Mouse (Mus musculus) bone marrow, adult 2 months (tissue): ENCODE data around the gene Gm20431. TPM values are rescaled to one million over a fixed set of nuclear protein-coding genes. Genes with fewer than 3 reads are reported as not detected.

Source experiments
- H3K27ac ChIP-seq: fragments of 200-500 bp; 2 replicates; pipeline ENCODE4 v1.5.1; 2012; ENCODE audit warnings: low read depth, mild to moderate bottlenecking, control low read depth, inconsistent platforms, low read length; ENCODE audit not compliant: control insufficient read depth, poor library complexity, insufficient read depth
- H3K4me1 ChIP-seq: fragments of 200-500 bp; 2 replicates; pipeline ENCODE4 v1.6.1; 2011; ENCODE audit warnings: low read length; ENCODE audit not compliant: control insufficient read depth, insufficient read depth
- H3K4me3 ChIP-seq: fragments of 200-500 bp; replicated peaks from 2 replicates; pipeline ENCODE3; 2011; ENCODE audit warnings: mild to moderate bottlenecking, low read depth, low read length, control low read depth; ENCODE audit not compliant: control insufficient read depth
- CTCF ChIP-seq: fragments of 200-500 bp; IDR thresholded peaks from 2 replicates; pipeline ENCODE4 v1.5.1; 2011; ENCODE audit warnings: low read length, control low read depth; ENCODE audit not compliant: control insufficient read depth, insufficient read depth
- POLR2A ChIP-seq: fragments of 200-500 bp; IDR thresholded peaks from 2 replicates; pipeline ENCODE4 v1.6.1; 2011; ENCODE audit warnings: low read depth, mild to moderate bottlenecking, control low read depth, low read length, borderline replicate concordance; ENCODE audit not compliant: control insufficient read depth
- WGBS: fragments of 180-500 bp; shearing (Covaris S2); methylation state at CpG from one replicate; pipeline ENCODE4 v1.1.7; 2018; 5-methylcytosine and 5-hydroxymethylcytosine counted together
- polyA plus RNA-seq: library from polyadenylated mRNA; stranded (reverse); fragments of >200 nt; gene quantifications from 2 replicates; pipeline ENCODE4 v1.2.4, GENCODE M21; 2011; ENCODE audit warnings: low replicate concordance; ENCODE audit not compliant: missing spikeins, insufficient read depth, insufficient read length

Gm20431 gene
- polyA plus RNA-seq, 1 experiment: not detected

GRCm38 (mm10) chr2:167611287-167611686 is 50.0 kb downstream of the Gm20431 start:
- WGBS: 82% methylated on average over 10 of the region's 10 CpGs

GRCm38 (mm10) chr2:167606745-167607123 is 54.6 kb downstream of the Gm20431 start:
- WGBS: 64% methylated on average over 4 of the region's 4 CpGs
- Histone ChIP-seq H3K4me3 (no peak overlapping the region), H3K4me1 (no peaks in the 10 kb centered on the region; the same call in 1 of the 2 replicates), H3K27ac (no peak overlapping the region)
- TF ChIP-seq CTCF (no peak), POLR2A (no peak)

More at GRCm38 (mm10) chr2:167611287-167611686, 50.0 kb downstream of the Gm20431 start:
- TF ChIP-seq POLR2A (no peak), CTCF (peak; percentile 25; the same call in 1 of the 2 replicates)
- no peak overlapping the region for H3K4me3 ChIP-seq
- no peak overlapping the region for H3K27ac ChIP-seq
- no peaks in the 10 kb centered on the region; the same call in 1 of the 2 replicates for H3K4me1 ChIP-seq

GRCm38 (mm10) chr2:167605817-167606744 is 55.2 kb downstream of the Gm20431 start:
- 73% methylated on average over 17 of the region's 17 CpGs for WGBS
- Histone ChIP-seq H3K27ac (no peak overlapping the region), H3K4me1 (no peaks in the 10 kb centered on the region; the same call in 1 of the 2 replicates), H3K4me3 (no peak overlapping the region)
- TF ChIP-seq CTCF (no peak), POLR2A (no peak)

- Histone ChIP-seq H3K4me1 (no peaks in the 10 kb centered on the region; the same call in 1 of the 2 replicates), H3K27ac (no peak overlapping the region), H3K4me3 (no peak overlapping the region)
- no peak for TF ChIP-seq POLR2A
- TF ChIP-seq CTCF: peak; percentile 99
- WGBS: 50% methylated on average over 11 of the region's 11 CpGs
Observed at GRCm38 (mm10) chr2:167605178-167605794, 56.0 kb downstream of the Gm20431 start.

- 79% methylated on average over 5 of the region's 5 CpGs for whole genome bisulfite sequencing
- no peak overlapping the region for H3K4me3 ChIP-seq
Observed at GRCm38 (mm10) chr2:167602978-167603377, 58.3 kb downstream of the Gm20431 start.

GRCm38 (mm10) chr2:167602364-167602763 is 58.9 kb downstream of the Gm20431 start:
- 79% methylated on average over 2 of the region's 2 CpGs for WGBS
- no peak for TF ChIP-seq POLR2A
- TF ChIP-seq CTCF: no peak
- H3K4me3 ChIP-seq: no peak overlapping the region
- no peaks in the 10 kb centered on the region for H3K4me1 ChIP-seq
- no peak overlapping the region for H3K27ac ChIP-seq

More at GRCm38 (mm10) chr2:167602978-167603377, 58.3 kb downstream of the Gm20431 start:
- Histone ChIP-seq H3K4me1 (no peaks in the 10 kb centered on the region), H3K27ac (no peak overlapping the region)
- peak; percentile 28; the same call in 1 of the 2 replicates for TF ChIP-seq CTCF
- TF ChIP-seq POLR2A: no peak

GRCm38 (mm10) chr2:167600481-167600995 is 60.8 kb downstream of the Gm20431 start:
- no peak overlapping the region for H3K4me3 ChIP-seq
- 78% methylated on average over 8 of the region's 8 CpGs for WGBS
- H3K4me1 ChIP-seq: no peaks in the 10 kb centered on the region
- TF ChIP-seq POLR2A (no peak), CTCF (no peak)
- no peak overlapping the region; the same call in 1 of the 2 replicates for H3K27ac ChIP-seq

GRCm38 (mm10) chr2:167599917-167600316 is 61.4 kb downstream of the Gm20431 start:
- H3K4me3 ChIP-seq: no peak overlapping the region
- no peaks in the 10 kb centered on the region for H3K4me1 ChIP-seq
- 69% methylated on average over 6 of the region's 6 CpGs for WGBS
- TF ChIP-seq CTCF (no peak), POLR2A (no peak)
- H3K27ac ChIP-seq: no peak overlapping the region
